Mouse (Mus musculus): ENCODE data around the gene Hrct1. TPM values are rescaled to one million over a fixed set of nuclear protein-coding genes. Genes with fewer than 3 reads are reported as not detected.

Gene Hrct1
- not detected in 2 replicates for total RNA-seq (2017)

DNA sequence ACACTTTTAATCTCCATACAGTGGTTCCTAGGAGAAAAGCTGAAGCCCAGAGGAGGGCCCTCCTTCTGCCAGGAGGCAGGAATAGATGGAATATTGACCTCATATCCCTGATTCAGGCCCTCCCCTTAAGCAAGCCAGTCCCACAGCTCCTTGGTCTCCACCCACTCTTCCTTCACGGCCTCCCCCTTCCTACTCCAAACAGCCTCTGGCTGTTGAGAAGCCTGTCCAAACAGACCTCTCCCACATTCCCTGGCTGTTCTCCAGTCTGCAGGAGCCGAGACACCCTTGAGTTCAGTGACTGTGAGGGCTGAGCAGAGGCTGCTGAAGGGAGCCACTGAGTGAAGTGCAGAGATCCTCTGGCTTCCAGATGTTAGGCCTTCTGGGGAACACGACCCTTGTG lies at the start of gene Hrct1:
Gene Hrct1, plus strand, starts transcription at position 194 of the 400 bp plus-strand sequence.
- ATAC-seq (replicated peaks; ENCODE audit: low read depth, poor library complexity, severe bottlenecking), result no peak

DNA sequence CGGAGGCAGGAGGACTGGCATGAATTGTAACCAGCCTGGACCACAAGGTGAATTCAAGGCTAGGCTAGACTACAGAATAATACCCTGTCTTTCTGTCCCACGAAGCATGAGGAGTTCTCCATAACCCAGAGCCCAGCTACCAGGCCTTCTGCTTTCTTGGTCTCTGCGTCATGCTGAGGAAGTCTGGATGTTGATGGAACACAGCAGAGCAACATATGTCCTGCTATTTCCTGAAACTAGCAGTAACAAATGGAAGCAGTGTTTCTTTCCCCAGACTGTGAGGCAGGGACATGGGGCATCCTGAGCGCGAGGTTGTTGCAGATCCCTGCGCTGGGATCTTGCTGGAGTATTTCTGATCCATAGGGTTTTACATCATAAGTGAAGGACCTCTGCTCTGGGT lies 48.4 kb upstream of the Hrct1 start:
- ATAC-seq (replicated peaks; ENCODE audit: low read depth, poor library complexity, severe bottlenecking), result no peak

DNA sequence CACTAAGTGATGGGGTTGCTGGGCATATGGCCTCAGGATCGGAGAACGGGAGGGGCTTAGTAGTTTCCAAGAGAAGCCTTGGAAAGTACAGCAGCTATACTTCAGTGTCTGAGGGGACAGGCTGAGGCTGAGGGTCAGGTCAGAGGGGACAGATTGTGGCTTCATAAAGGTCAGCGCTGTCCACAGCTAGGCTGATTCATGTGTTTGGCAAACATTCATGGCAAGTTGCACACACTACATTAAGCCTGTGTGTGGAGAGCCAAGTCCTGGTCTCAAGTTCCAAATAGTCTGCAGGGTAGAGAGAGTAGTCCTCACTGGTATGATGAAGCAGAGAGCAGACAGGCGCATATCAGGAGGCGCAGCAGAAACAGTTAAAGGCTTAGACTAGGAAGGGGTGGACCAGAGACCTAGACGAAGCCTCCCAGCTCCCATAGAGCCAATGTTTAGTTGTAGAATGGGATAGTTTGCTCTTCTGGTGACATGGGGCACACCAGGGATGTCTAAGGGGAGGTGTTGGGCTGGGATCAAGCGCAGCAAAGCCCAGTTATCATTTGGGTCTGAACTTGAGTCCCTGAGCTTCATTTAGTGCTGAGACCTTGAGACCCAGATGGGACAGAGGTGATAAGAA lies 47.5 kb upstream of the Hrct1 start:
- no peak for ATAC-seq (replicated peaks; ENCODE audit: low read depth, poor library complexity, severe bottlenecking)

DNA sequence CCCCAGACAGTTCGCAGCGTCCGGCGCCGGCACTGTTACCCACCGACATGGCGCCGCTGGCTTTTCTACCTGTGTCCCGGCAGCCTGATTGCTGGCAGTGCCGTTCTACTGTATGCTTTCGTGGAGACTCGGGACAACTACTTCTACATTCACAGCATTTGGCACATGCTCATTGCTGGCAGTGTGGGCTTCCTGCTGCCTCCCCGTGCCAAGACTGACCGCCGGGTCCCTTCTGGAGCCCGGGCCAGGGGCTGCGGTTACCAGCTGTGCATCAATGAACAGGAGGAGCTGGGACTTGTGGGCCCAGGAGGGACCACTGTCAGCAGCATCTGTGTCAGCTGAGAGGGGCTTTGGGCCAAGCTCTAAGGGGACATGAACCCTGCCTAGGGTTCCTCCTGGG lies 37.0 kb upstream of the Hrct1 start:
- no peak for ATAC-seq (replicated peaks; ENCODE audit: low read depth, poor library complexity, severe bottlenecking)

DNA sequence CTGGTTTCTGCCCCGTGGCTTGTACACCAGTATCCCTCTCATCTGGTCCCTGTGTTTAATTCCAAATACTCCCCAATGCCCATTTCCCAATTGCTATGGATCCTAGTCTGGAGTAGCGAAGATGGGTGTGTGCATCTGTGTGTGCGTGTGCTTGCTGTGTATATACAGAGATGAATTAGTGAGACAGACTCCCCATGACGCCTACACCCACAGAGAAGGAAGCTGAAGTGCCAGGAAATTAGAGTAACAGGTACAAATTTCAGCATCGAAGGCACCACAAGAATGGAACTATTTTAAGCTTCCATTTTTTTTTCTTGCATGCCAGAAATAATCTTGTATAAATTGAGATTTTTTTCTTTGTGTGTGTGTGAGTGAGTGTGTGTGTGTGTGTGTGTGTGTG lies 36.0 kb upstream of the Hrct1 start:
- ATAC-seq (replicated peaks; ENCODE audit: low read depth, poor library complexity, severe bottlenecking), result no peak

DNA sequence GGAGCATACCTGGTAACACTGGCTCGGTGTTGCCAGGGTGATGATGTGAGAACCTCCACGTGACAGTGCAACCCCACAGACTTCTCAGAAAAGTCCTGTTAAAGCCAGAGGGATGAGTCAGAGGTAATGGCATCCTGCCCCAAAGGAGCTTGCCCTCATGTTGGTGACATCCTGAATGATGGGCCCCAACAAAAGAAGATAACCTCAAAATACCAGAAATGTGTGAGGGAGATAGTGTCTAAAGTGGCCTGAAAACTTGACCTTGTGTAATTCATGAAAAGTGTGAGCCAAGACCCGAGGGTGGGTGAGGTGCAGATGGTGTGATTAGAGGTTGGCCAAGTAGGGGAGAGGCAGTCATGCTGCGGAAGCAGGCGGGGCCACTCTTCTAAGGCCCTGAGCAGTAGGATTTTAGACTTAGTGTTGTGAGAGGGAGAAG lies 33.2 kb upstream of the Hrct1 start:
- ATAC-seq (replicated peaks; ENCODE audit: low read depth, poor library complexity, severe bottlenecking), result peak; percentile 76

DNA sequence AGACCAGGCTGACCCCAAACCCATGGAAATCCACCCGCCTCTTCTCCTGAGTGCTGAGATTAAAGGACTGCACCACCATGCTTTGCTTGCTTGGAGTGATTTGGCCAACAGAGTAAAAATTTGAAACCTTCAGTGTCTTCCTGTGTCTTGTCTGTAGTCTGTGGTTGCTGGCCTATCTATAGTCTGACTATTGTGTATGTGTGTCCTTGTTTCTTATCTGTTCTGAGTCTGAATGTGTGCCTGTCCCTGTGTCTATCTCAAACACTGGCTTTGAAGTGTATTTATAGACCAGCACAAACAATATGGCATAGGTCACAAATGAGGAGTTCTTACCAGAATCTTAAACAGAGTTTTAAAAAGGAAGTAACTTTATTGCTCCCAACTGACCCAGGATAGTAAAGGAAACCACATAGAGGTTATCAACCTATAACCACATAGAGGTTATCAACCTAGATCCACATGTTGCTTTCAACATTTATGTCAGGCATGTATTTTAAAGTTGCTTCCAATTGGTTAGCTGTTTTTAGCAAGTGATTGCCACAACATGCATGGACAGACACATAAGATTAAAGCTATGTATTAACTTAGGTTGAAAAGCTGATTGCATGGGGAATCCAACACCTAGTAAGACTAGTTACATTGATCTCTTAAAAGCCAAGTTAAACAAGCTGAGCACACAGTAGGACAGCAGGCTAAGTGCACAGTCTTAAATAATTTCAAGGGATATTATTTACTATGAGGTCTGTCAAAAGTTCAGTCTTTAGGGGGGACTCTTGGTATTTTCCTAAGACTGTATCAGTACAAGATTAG lies 32.3 kb upstream of the Hrct1 start:
- ATAC-seq (replicated peaks; ENCODE audit: low read depth, poor library complexity, severe bottlenecking), result peak; percentile 33

DNA sequence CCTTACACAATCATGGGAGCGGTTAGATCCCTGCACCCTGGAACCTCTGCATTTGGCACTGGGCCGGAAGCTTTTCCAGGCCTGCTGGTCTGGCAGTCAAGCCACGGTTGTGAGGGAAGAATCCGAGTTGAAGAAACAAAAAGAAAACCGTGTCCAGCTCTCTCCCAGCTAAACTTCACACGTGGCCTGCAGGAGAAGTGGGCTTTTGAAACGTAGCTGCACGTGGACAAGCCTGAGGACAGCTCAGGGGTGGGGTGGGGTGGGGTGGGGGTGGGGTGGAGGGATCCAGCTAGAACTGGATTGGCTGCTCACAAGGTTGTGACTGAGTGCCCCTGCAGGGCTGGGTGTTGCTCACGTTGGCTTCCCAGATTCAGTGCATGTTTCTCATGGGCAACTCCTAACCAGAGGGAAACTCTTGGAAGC lies 31.7 kb upstream of the Hrct1 start:
- ATAC-seq (replicated peaks; ENCODE audit: low read depth, poor library complexity, severe bottlenecking), result no peak

DNA sequence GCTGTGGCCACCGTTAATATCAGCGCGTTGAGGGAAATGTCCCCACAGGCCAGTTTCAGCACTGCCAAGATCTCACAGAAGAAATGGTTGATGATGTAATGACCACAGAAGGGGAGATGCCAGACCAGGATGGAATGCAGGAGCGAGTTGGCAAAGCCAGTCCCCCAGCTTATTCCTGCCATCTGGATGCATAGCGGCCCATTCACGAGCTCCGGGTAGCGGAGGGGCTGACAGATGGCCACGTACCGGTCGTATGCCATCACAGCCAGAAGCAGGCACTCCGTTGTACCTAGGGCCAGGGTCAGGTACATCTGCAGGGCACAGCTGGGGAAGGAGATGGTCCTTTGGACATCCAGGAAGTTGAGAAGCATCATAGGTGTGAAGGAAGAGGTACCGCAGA lies 30.4 kb upstream of the Hrct1 start:
- no peak for ATAC-seq (replicated peaks; ENCODE audit: low read depth, poor library complexity, severe bottlenecking)

DNA sequence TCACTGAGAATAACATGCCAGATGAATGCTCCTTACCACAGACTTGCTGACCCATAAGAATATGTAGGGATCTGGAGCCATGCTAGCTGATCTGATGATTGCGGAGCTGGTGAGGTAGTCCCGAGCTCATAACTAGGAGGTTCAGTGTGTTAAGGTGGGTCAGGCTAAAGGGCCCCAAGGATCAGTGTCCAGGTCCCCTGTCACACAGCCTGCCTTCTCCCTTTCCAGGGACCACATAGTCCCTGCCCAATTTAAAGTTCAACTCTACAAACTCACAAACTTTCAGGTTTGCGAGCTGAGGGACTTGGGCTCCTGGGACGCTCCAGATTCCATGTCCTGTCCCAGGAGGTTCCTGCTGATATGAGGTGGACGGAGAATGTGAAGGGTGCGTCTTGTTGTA lies 26.3 kb upstream of the Hrct1 start, which contains the start of gene Olfr70:
Gene Olfr70, minus strand, starts transcription at position 101 of the 400 bp plus-strand sequence.
- no peak for ATAC-seq (replicated peaks; ENCODE audit: low read depth, poor library complexity, severe bottlenecking)

DNA sequence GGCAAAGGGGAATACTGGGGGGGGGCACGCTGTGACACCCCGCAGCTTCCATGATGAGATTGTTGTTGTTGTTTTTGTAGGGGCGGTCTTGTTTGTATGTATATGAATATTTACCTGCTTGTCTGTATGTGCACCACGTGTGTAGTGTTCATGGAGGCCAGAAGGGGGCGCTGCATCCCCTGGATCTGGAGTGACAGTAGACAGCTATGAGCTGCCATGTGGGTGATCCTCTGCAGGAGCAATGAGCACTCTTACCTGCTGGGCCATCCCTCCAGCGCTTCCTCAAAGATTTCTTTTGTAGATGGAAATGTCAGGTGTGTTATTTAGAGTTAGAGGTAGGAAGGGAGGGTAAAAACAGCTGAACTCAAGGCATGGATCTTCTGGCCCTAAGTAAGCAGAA lies 23.5 kb upstream of the Hrct1 start:
- ATAC-seq (replicated peaks; ENCODE audit: low read depth, poor library complexity, severe bottlenecking), result no peak

DNA sequence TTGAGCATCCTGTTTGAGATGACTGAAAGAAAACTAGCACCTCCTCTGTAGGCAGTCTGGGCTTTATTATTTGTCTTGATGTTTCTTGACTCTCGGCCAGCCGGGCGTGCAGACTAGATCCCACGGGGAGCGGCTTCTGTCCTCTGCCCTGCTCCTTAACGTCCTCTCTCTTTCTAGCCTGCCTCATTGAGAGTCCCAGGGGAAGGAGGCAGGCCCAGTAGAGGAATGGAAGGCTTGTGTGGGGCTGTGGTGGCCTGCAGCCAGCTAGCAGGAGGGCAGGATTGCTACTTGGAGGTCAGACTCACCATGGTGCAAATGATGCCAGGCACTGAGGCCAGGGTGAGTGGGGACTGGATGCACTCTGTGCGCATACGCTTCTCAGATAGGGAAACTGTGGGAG lies 23.1 kb upstream of the Hrct1 start:
- no peak for ATAC-seq (replicated peaks; ENCODE audit: low read depth, poor library complexity, severe bottlenecking)

DNA sequence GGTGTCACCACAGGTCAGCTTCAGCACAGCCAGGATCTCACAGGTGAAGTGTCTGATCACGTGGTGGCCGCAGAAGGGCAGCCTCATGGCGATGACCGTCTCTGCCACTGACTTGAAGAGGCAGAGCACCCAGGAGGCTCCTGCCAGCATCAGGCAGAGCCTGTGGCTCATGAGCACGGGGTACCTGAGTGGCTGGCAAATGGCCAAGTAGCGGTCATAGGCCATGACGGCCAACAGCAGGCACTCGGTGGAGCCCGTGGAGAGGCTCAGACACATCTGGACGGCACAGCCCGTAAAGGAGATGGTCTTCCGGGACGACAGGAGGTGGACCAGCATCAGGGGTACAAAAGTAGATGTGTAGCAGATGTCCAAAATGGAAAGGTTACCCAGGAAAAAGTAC lies 21.0 kb upstream of the Hrct1 start:
- ATAC-seq (replicated peaks; ENCODE audit: low read depth, poor library complexity, severe bottlenecking), result no peak

DNA sequence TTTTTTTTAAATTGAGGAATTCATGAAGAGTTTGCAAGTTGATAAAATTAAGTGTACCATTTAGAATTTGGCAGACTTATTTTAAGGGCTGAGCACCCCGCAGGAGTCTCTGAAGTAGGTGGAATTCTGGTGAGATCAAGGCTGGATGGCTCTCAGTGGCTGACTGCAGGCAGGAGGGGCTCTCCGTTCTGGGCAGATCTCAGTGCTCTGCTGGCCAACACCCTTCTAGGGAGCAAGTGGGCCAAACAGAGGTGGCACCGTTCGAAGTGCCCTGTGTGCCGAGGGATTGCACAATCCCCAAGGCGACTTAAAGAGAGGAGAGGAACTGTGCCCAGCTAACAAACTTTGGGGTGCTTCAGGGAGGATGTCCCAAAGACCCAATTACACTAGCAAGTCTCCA lies 17.1 kb upstream of the Hrct1 start, which contains the start of gene Olfr71:
Gene Olfr71, minus strand, starts transcription at position 387 of the 400 bp plus-strand sequence.
- 0 out of 2 replicates have a peak, but pooled peaks have one; percentile 36 for ATAC-seq (replicated peaks; ENCODE audit: low read depth, poor library complexity, severe bottlenecking)

DNA sequence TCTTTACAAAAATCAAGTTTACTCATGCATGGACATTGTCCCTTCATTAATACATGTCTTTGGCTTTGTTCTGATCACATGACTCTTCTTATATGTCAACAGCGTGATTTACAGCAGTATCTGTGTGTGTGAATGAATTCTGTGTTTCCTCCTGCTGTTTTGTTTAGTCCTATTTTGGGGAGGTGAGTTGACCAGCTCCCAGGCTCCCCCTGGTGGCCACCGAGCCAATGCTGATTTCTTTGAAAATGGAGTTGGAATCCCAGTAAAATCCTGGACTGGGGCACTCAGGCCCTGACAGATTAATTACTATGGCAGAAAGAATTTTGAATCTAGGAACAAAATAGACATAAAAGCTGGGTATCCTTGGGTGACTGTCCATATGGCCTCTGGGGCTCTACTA lies 15.2 kb upstream of the Hrct1 start:
- peak; percentile 81 for ATAC-seq (replicated peaks; ENCODE audit: low read depth, poor library complexity, severe bottlenecking)

DNA sequence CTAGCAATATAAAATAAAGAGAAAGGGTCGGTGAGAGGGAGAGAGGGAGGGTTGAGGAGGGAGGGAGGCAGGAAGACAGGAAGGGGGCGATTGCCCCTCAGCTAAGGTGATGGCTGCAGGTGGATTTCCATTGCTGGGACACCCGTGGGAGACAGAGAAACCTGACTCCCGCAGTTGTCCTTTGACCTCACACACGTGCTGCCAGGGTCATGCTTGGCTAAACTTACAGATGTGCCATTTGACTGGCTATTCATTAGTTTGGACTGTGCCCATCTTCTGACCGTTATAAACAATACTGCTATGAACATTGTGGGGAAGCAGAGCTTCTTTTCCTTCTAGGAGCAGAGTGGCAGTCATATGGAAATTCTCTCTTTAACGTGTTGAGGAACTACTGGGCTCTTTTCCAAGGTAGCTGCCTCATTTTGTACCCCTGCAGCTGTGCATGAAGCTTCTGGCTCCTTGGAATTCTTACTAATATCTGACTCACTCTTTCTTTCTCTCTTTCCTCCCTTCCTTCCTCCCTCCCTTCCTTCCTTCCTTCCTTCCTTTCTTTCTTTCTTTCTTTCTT lies 13.3 kb upstream of the Hrct1 start:
- ATAC-seq (replicated peaks; ENCODE audit: low read depth, poor library complexity, severe bottlenecking), result no peak

DNA sequence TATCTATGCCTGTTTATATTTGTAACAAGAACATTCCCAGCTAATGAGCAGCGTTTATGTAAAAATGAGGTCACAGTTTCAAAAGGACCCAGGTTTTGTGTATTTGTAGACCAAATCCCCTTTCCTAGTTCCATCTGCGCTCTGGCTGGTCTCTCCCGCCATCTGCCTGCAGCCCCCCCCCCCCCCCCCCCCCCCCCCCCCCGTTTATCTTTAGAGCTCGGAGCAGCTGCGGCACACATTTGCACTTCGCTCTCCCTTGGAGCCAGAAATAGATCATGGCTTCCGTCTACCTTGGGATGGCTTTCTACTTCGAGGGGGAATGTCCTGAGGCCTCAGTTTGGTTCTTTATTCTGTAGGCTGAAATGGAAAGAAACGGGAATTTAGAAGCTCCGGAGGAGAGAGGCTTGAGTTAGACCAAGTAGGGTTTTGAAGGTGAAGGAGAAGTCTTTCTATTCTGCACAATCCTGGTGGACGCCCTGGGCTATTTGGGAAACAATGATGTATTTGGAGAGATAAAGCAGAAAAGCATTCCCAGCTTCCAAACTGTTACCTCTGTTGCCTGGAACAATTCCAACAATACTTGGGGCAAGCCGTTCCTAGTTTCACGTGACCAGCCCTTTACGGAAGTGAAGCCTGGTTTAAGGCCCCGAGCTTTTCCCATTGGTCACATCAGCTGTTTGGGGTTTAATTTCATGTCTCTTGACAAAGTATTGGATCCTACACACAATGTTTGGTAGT lies 6.3 kb upstream of the Hrct1 start:
- no peak for ATAC-seq (replicated peaks; ENCODE audit: low read depth, poor library complexity, severe bottlenecking)

DNA sequence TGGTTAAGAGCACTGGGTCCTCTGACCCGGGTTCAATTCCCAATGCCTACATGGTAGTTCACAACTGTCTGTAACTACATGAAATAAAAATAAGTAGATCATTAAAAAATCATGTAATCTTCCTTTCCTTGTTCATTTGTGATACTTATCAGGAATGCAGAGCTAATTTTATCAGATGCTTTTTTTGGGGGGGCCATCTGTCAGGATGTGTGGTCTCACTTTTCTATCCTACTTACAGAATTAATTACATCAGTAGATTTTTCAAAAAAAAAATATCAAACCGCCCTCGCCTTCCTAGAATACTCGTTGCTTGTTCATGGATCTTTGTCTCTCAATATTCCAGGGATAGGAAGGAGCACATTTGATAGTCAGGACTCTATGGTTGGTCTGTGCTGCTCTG lies 4.8 kb upstream of the Hrct1 start:
- no peak for ATAC-seq (replicated peaks; ENCODE audit: low read depth, poor library complexity, severe bottlenecking)

DNA sequence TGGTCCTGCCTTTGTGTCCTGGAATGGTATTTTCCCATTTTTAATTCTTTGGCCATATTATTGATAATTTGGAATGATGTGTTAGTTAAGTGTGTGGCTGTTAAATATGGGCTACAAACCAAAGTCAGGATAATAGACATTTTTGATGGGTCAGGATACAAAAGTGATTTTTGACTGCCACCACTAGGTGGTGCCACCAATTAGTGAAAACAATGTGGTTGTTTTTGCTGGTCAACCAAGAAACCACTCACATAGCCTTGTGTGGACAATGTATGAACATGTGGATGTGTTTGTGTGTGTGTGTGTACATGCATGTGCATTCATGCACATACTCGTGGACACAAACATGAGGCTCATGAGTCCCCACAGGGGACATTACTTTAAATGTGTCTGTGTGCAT lies 2.2 kb upstream of the Hrct1 start:
- 0 out of 2 replicates have a peak, but pooled peaks have one; percentile 42 for ATAC-seq (replicated peaks; ENCODE audit: low read depth, poor library complexity, severe bottlenecking)

DNA sequence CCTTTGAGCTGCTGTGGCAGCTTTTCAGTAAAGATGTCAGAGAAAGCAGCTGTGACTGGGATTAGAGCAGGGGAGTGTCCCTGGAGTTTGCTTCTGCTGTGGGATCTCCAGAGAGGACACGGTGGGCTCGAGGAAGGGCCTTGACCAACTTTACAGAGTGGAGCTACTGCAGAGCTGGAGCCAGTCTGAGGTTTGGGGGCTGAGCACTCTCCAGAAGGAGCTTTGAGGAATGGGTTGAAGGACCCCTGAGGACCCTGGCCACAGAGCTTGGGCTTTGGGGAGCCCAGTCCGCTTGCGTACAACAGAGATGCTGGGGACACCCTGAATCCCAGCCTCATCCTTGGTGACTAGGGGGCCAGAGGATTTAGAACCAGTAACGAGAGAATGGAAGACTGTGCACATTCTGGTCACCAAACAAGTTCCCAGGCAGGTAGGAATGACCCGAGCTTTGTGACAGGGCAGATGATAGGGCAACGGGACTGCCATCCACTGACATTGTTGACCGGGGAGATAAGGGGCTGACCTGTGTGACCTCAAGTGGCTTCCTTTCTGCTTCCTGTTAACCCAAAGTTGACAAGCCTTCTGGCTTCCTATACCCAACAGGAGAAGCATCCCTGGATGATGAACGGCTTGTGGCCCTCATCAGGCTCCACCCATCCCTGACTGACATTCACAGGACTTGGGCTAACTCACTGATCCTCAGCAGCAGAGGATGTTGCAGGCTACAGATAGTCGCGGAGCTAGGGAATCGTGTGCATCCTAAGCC lies 577 bp upstream of the Hrct1 start:
- ATAC-seq (replicated peaks; ENCODE audit: low read depth, poor library complexity, severe bottlenecking), result no peak

Measured in common myeloid progenitor, adult 5-6 weeks (primary cell).